Mouse (Mus musculus) thymus, adult 2 months (tissue): Measurements from ENCODE around the gene Rptor.

Source experiments
- CTCF ChIP-seq: fragments of 200-500 bp; IDR thresholded peaks from 2 replicates; pipeline ENCODE4 v1.5.1; 2012; ENCODE audit warnings: mild to moderate bottlenecking, control low read depth, low read length, moderate library complexity, borderline replicate concordance; ENCODE audit not compliant: control insufficient read depth, poor library complexity, insufficient read depth; ENCODE audit errors: extremely low read depth
- POLR2A ChIP-seq: fragments of 200-500 bp; IDR thresholded peaks from 2 replicates; pipeline ENCODE4 v1.6.1; 2012; ENCODE audit warnings: mild to moderate bottlenecking, low read length, control low read depth, moderate library complexity; ENCODE audit not compliant: control insufficient read depth, poor library complexity, insufficient read depth; ENCODE audit errors: extremely low read depth

GRCm38 (mm10) chr11:119821514-119821913 lies 218.8 kb downstream of the Rptor start:
- TF ChIP-seq CTCF = no peak
- no peak for TF ChIP-seq POLR2A
